Mouse (Mus musculus) forebrain, postnatal 0 days (tissue): ENCODE measurements around the gene Nup98. TPM values are rescaled to one million over a fixed set of nuclear protein-coding genes. Genes with fewer than 3 reads are reported as not detected.

Experiments
- ATAC-seq: fragments of 200-750 bp; cut with Nextera tagmentation; 2 replicates; pipeline ENCODE4 v1.8.0; 2017; ENCODE audit warnings: mild to moderate bottlenecking, moderate library complexity
- DNase-seq: peaks from one replicate; pipeline ENCODE4 v3.0.0-alpha.2; 2015
- H3K27ac ChIP-seq: fragments of 300-500 bp; sonication (generic); 2 replicates; pipeline ENCODE4 v1.5.1; 2014; ENCODE audit warnings: low read depth, mild to moderate bottlenecking, antibody characterized with exemption, low read length, moderate library complexity, mixed read lengths
- H3K27me3 ChIP-seq: fragments of 300-500 bp; sonication (generic); 2 replicates; pipeline ENCODE4 v1.6.1; 2014; ENCODE audit warnings: mild to moderate bottlenecking, low read length, mixed read lengths; ENCODE audit not compliant: insufficient read depth
- H3K36me3 ChIP-seq: fragments of 300-500 bp; sonication (generic); 2 replicates; pipeline ENCODE4 v1.6.1; 2014; ENCODE audit warnings: mild to moderate bottlenecking, moderate library complexity; ENCODE audit not compliant: insufficient read depth
- H3K4me1 ChIP-seq: fragments of 300-500 bp; sonication (generic); 2 replicates; pipeline ENCODE4 v1.6.1; 2014; ENCODE audit warnings: antibody characterized with exemption; ENCODE audit not compliant: insufficient read depth
- H3K4me2 ChIP-seq: fragments of 300-500 bp; sonication (generic); 2 replicates; pipeline ENCODE4 v1.6.1; 2014; ENCODE audit warnings: low read depth, mild to moderate bottlenecking, moderate library complexity
- H3K4me3 ChIP-seq: fragments of 300-500 bp; sonication (generic); 2 replicates; pipeline ENCODE4 v1.5.1; 2014; ENCODE audit warnings: low read depth, low read length, mixed read lengths
- H3K9ac ChIP-seq: fragments of 300-500 bp; sonication (generic); 2 replicates; pipeline ENCODE4 v1.6.1; 2014; ENCODE audit warnings: mild to moderate bottlenecking
- H3K9me3 ChIP-seq: fragments of 300-500 bp; sonication (generic); 2 replicates; pipeline ENCODE4 v1.6.1; 2016; ENCODE audit warnings: low read length
- CTCF ChIP-seq: sonication (generic); IDR thresholded peaks from 2 replicates; pipeline ENCODE4 v1.5.1; 2016; ENCODE audit warnings: antibody characterized with exemption, control low read depth, low read depth
- WGBS: fragments of 180-500 bp; shearing (Covaris S2); extraction: QIAGEN DNeasy Blood & Tissue Kit; methylation state at CpG from one replicate; pipeline ENCODE4 v1.1.7; 2014; 5-methylcytosine and 5-hydroxymethylcytosine counted together
- polyA plus RNA-seq: library from polyadenylated mRNA; unstranded; fragments of >200 nt; fragmentation: Nextera tagmentation; extraction: Ambion mirVana; gene quantifications from 2 replicates; pipeline ENCODE4 v1.2.1, GENCODE M21; 2015
- total RNA-seq: library from RNA; depleted of rRNA; stranded (reverse); fragments of >200 nt; gene quantifications from 2 replicates; pipeline ENCODE4 v1.2.3, GENCODE M21; 2014

Gene Nup98
- total and polyA plus RNA-seq, 2 experiments from 2014 or later, result 9.5 to 40.9 TPM

DNA sequence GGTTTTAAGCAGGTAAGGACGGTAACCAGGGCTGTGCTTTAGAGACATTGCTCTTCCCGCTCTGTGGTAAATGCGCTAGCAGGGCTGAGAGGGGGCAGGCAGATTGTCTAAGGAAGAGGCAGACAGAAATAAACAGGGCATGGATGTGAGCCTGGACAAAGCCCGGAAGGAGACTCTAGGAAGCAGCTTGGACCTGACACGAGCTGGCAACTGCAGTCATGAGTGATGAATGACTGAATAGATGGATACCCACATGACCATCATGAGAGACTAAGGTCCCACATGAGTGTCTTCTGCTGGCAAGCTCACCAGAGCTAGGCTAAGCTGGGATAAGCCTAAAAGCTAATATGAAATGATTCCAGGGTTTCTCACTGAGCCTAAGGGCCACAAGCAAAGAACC is 105.8 kb downstream of the Nup98 start:
- Histone ChIP-seq H3K9me3 (no peaks in the 10 kb centered on the region), H3K4me1 (0 out of 2 replicates have a peak, but pooled peaks cover 7% of the 10 kb centered on the region), H3K27me3 (no peaks in the 10 kb centered on the region), H3K4me3 (no peak overlapping the region), H3K27ac (no peak overlapping the region), H3K4me2 (no peak overlapping the region), H3K9ac (no peak overlapping the region), H3K36me3 (no peaks in the 10 kb centered on the region)
- no peak for DNase-seq
- ATAC-seq, result no peak
- no peak for TF ChIP-seq CTCF
- 74% methylated on average over 5 of the region's 5 CpGs for WGBS

- no peak overlapping the region for H3K4me3 ChIP-seq
- no peak for ATAC-seq
These were observed 106.4 kb downstream of the Nup98 start for GRCm38 (mm10) chr7:102103555-102103954.

GRCm38 (mm10) chr7:102102696-102103095 is 107.3 kb downstream of the Nup98 start:
- Histone ChIP-seq H3K36me3 (no peaks in the 10 kb centered on the region), H3K27me3 (no peaks in the 10 kb centered on the region), H3K9ac (no peak overlapping the region), H3K27ac (no peak overlapping the region), H3K9me3 (no peaks in the 10 kb centered on the region), H3K4me1 (0 out of 2 replicates have a peak, but pooled peaks cover 7% of the 10 kb centered on the region), H3K4me2 (no peak overlapping the region), H3K4me3 (no peak overlapping the region)
- ATAC-seq, result no peak
- no peak for DNase-seq
- TF ChIP-seq CTCF, result no peak
- WGBS, result 42% methylated on average over 6 of the region's 6 CpGs

More at GRCm38 (mm10) chr7:102103555-102103954, 106.4 kb downstream of the Nup98 start:
- Histone ChIP-seq H3K4me2 (no peak overlapping the region), H3K9ac (no peak overlapping the region), H3K36me3 (no peaks in the 10 kb centered on the region), H3K9me3 (no peaks in the 10 kb centered on the region), H3K4me1 (0 out of 2 replicates have a peak, but pooled peaks cover 7% of the 10 kb centered on the region), H3K27me3 (no peaks in the 10 kb centered on the region), H3K27ac (no peak overlapping the region)
- WGBS, result 87% methylated on average over 2 of the region's 2 CpGs
- no peak for TF ChIP-seq CTCF
- no peak for DNase-seq

- Histone ChIP-seq H3K4me2 (no peak overlapping the region), H3K4me3 (no peak overlapping the region), H3K9ac (no peak overlapping the region), H3K27me3 (no peaks in the 10 kb centered on the region), H3K27ac (no peak overlapping the region), H3K36me3 (no peaks in the 10 kb centered on the region), H3K9me3 (no peaks in the 10 kb centered on the region), H3K4me1 (0 out of 2 replicates have a peak, but pooled peaks cover 7% of the 10 kb centered on the region)
- DNase-seq (no peak), ATAC-seq (no peak)
- no peak for TF ChIP-seq CTCF
- WGBS, result 46% methylated on average over 8 of the region's 8 CpGs
These were observed 107.7 kb downstream of the Nup98 start for GRCm38 (mm10) chr7:102102241-102102640.

DNA sequence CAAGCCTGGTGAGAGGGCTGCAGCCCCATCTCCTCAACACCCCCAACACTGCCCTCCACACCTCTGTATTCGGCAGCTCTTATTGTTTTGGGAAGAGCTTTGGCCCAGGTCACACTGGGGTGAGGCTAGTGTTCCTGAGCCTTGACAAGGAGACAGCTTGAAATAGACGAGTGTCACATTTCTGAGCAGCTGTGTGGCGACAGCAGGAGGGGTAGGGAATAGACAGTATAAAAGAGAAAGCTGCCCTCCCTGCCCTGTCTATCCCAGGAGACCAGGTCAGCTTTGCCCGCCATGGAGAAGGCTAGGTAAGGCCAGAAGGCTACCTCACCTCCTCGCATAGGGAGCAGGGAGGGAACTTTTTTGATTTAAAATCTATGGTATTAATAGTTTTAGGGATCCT is 108.5 kb downstream of the Nup98 start, which contains the start of gene Art1:
Gene Art1, plus strand, starts transcription at position 257 of the 400 bp plus-strand sequence.
- no peak within 1 kb of the TSS for H3K4me2 ChIP-seq
- DNase-seq (no peak), ATAC-seq (no peak)
- H3K9me3 ChIP-seq, result no peaks in the 10 kb centered on the region
- no peak within 1 kb of the TSS for H3K27ac ChIP-seq
- H3K4me1 ChIP-seq, result 0 out of 2 replicates have a peak, but pooled peaks cover 7% of the 10 kb centered on the region
- TF ChIP-seq CTCF, result no peak
- WGBS, result 56% methylated on average over 5 of the region's 5 CpGs
- no peaks in the 10 kb centered on the region for H3K27me3 ChIP-seq
- H3K9ac ChIP-seq, result no peak within 1 kb of the TSS
- H3K36me3 ChIP-seq, result no peaks in the 10 kb centered on the region
- H3K4me3 ChIP-seq, result no peak within 1 kb of the TSS

- no peak for ATAC-seq
- 67% methylated on average over 5 of the region's 5 CpGs for WGBS
- Histone ChIP-seq H3K9me3 (no peaks in the 10 kb centered on the region), H3K27ac (no peak overlapping the region), H3K36me3 (no peaks in the 10 kb centered on the region), H3K4me1 (0 out of 2 replicates have a peak, but pooled peaks cover 7% of the 10 kb centered on the region), H3K4me2 (no peak overlapping the region), H3K4me3 (no peak overlapping the region), H3K27me3 (no peaks in the 10 kb centered on the region), H3K9ac (no peak overlapping the region)
- no peak for DNase-seq
- TF ChIP-seq CTCF, result no peak
These were observed 109.1 kb downstream of the Nup98 start for GRCm38 (mm10) chr7:102100868-102101267.

DNA sequence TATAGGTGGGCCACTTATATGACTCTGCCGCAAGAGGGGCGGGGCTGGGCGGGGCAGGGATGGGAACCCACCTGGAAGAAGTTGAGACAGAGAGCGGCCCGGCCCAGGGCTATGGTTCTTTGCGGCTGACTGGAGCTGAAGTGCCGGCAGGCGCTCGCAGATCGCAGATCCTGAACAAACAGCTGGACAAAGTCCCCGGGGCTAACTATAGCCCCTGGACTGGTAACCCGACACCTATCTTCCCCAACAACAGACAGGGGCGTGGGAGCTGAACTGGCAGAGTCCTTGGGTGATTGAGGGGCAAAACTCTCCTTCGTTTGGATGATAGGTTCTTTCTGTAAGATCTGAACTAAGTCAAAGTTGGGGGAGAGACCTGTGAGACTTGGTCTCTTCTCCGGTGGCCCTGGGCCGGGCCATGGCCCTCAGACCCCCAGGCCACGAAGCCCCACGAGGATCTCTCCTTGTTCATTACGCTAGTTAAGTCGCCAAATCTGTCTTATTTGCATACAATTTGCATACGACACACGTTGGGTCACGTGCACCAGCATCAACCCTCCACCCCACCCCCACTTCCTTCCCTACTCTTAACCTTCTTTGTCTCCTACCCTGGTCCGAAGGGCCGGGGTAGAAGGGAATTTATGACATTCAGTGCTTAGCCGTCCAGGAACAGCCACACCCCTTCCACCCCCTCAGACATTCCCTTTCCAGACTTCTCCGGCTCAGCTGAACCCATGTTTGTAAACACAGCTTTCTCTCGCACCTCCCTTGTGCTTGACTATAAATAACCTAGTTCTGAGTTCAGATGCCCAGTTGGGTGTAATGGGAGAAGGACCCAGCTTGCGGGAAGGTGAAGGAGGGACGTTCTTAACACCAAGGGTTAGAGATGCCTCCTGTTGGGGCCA is 110.0 kb downstream of the Nup98 start:
- Histone ChIP-seq H3K4me3 (peak overlapping the region; percentile 1), H3K9ac (no peak overlapping the region)
- DNase-seq, result peak; percentile 21

More for the DNA sequence above, 110.0 kb downstream of the Nup98 start:
- no peak for TF ChIP-seq CTCF
- H3K27ac ChIP-seq, result no peak overlapping the region
- no peaks in the 10 kb centered on the region for H3K9me3 ChIP-seq
- ATAC-seq, result peak; percentile 78
- no peaks in the 10 kb centered on the region for H3K27me3 ChIP-seq
- WGBS, result 5% methylated on average over 30 of the region's 30 CpGs
- peak overlapping the region; percentile 40 for H3K4me2 ChIP-seq
- 0 out of 2 replicates have a peak, but pooled peaks cover 7% of the 10 kb centered on the region for H3K4me1 ChIP-seq
- H3K36me3 ChIP-seq, result no peaks in the 10 kb centered on the region
